Mouse (Mus musculus): Measurements from ENCODE around the gene Trim45. TPM values are rescaled to one million over a fixed set of nuclear protein-coding genes. Genes with fewer than 3 reads are reported as not detected.

The Trim45 gene
- polyA plus RNA-seq, 1 experiment = 0.02 TPM

- Histone ChIP-seq H3K36me3 (ENCODE audit: control insufficient read depth) (peaks cover 99% of the 10 kb centered on the region), H3K4me3 (replicated peaks) (no peak overlapping the region), H3K27me3 (ENCODE audit: control insufficient read depth) (no peaks in the 10 kb centered on the region), H3K9me3 (ENCODE audit: control insufficient read depth, low read length) (no peaks in the 10 kb centered on the region), H3K4me1 (ENCODE audit: control insufficient read depth) (no peaks in the 10 kb centered on the region)
- TF ChIP-seq GATA1 (IDR thresholded peaks at IDR 0.05; ENCODE audit: low read length) = no peak
These were observed 25.3 kb downstream of the Trim45 start for GRCm38 (mm10) chr3:100947286-100947685.

GRCm38 (mm10) chr3:100951531-100951930 lies 29.5 kb downstream of the Trim45 start:
- no peaks in the 10 kb centered on the region for H3K9me3 ChIP-seq (ENCODE audit: control insufficient read depth, low read length)
- H3K36me3 ChIP-seq (ENCODE audit: control insufficient read depth) = peaks cover 97% of the 10 kb centered on the region
- no peaks in the 10 kb centered on the region for H3K27me3 ChIP-seq (ENCODE audit: control insufficient read depth)
- no peak for TF ChIP-seq TAL1 (IDR thresholded peaks at IDR 0.05; ENCODE audit: low read length)
- no peak for TF ChIP-seq GATA1 (IDR thresholded peaks at IDR 0.05; ENCODE audit: low read length)
- no peak overlapping the region for H3K4me3 ChIP-seq (replicated peaks)
- H3K4me1 ChIP-seq (ENCODE audit: control insufficient read depth) = no peaks in the 10 kb centered on the region

- H3K4me3 ChIP-seq (replicated peaks) = no peak overlapping the region
- peaks cover 98% of the 10 kb centered on the region for H3K36me3 ChIP-seq (ENCODE audit: control insufficient read depth)
- H3K9me3 ChIP-seq (ENCODE audit: control insufficient read depth, low read length) = no peaks in the 10 kb centered on the region
- H3K4me1 ChIP-seq (ENCODE audit: control insufficient read depth) = no peaks in the 10 kb centered on the region
- no peaks in the 10 kb centered on the region for H3K27me3 ChIP-seq (ENCODE audit: control insufficient read depth)
- TF ChIP-seq TAL1 (IDR thresholded peaks at IDR 0.05; ENCODE audit: low read length) (no peak), GATA1 (IDR thresholded peaks at IDR 0.05; ENCODE audit: low read length) (no peak)
These were observed 32.6 kb downstream of the Trim45 start for GRCm38 (mm10) chr3:100954616-100955015.

- Histone ChIP-seq H3K4me1 (ENCODE audit: control insufficient read depth) (peaks cover 23% of the 10 kb centered on the region), H3K36me3 (ENCODE audit: control insufficient read depth) (peaks cover 99% of the 10 kb centered on the region), H3K27me3 (ENCODE audit: control insufficient read depth) (no peaks in the 10 kb centered on the region), H3K4me3 (replicated peaks) (no peak overlapping the region), H3K9me3 (ENCODE audit: control insufficient read depth, low read length) (no peaks in the 10 kb centered on the region)
- no peak for TF ChIP-seq GATA1 (IDR thresholded peaks at IDR 0.05; ENCODE audit: low read length)
- no peak for TF ChIP-seq TAL1 (IDR thresholded peaks at IDR 0.05; ENCODE audit: low read length)
These were observed 39.0 kb downstream of the Trim45 start for GRCm38 (mm10) chr3:100961007-100961406.

GRCm38 (mm10) chr3:100961501-100961900 lies 39.5 kb downstream of the Trim45 start:
- Histone ChIP-seq H3K36me3 (ENCODE audit: control insufficient read depth) (peaks cover 99% of the 10 kb centered on the region), H3K4me3 (replicated peaks) (no peak overlapping the region), H3K27me3 (ENCODE audit: control insufficient read depth) (no peaks in the 10 kb centered on the region), H3K9me3 (ENCODE audit: control insufficient read depth, low read length) (no peaks in the 10 kb centered on the region), H3K4me1 (ENCODE audit: control insufficient read depth) (peaks cover 23% of the 10 kb centered on the region)
- TF ChIP-seq GATA1 (IDR thresholded peaks at IDR 0.05; ENCODE audit: low read length) (no peak), TAL1 (IDR thresholded peaks at IDR 0.05; ENCODE audit: low read length) (no peak)

GRCm38 (mm10) chr3:100963849-100964542 lies 42.0 kb downstream of the Trim45 start:
- TF ChIP-seq GATA1 (IDR thresholded peaks at IDR 0.05; ENCODE audit: low read length) (no peak), TAL1 (IDR thresholded peaks at IDR 0.05; ENCODE audit: low read length) (no peak)
- Histone ChIP-seq H3K4me3 (replicated peaks) (no peak overlapping the region), H3K9me3 (ENCODE audit: control insufficient read depth, low read length) (no peaks in the 10 kb centered on the region), H3K4me1 (ENCODE audit: control insufficient read depth) (peaks cover 27% of the 10 kb centered on the region), H3K36me3 (ENCODE audit: control insufficient read depth) (peaks cover 87% of the 10 kb centered on the region), H3K27me3 (ENCODE audit: control insufficient read depth) (no peaks in the 10 kb centered on the region)

GRCm38 (mm10) chr3:100969176-100969917 lies 47.3 kb downstream of the Trim45 start, which contains the start of gene Ttf2:
TSS of gene Ttf2 (minus strand) at chr3:100969663.
- Histone ChIP-seq H3K9me3 (ENCODE audit: control insufficient read depth, low read length) (no peaks in the 10 kb centered on the region), H3K27me3 (ENCODE audit: control insufficient read depth) (no peaks in the 10 kb centered on the region), H3K4me3 (replicated peaks) (peak within 1 kb of the TSS; percentile 97), H3K36me3 (ENCODE audit: control insufficient read depth) (peaks cover 34% of the 10 kb centered on the region), H3K4me1 (ENCODE audit: control insufficient read depth) (peaks cover 12% of the 10 kb centered on the region)
- no peak for TF ChIP-seq GATA1 (IDR thresholded peaks at IDR 0.05; ENCODE audit: low read length)
- no peak for TF ChIP-seq TAL1 (IDR thresholded peaks at IDR 0.05; ENCODE audit: low read length)

GRCm38 (mm10) chr3:100973906-100974305 lies 51.9 kb downstream of the Trim45 start:
- no peak overlapping the region for H3K4me3 ChIP-seq (replicated peaks)
- H3K27me3 ChIP-seq (ENCODE audit: control insufficient read depth) = peaks cover 1% of the 10 kb centered on the region; the same call in 1 of the 2 replicates
- peaks cover 9% of the 10 kb centered on the region for H3K4me1 ChIP-seq (ENCODE audit: control insufficient read depth)
- H3K9me3 ChIP-seq (ENCODE audit: control insufficient read depth, low read length) = no peaks in the 10 kb centered on the region
- no peak for TF ChIP-seq TAL1 (IDR thresholded peaks at IDR 0.05; ENCODE audit: low read length)
- no peak for TF ChIP-seq GATA1 (IDR thresholded peaks at IDR 0.05; ENCODE audit: low read length)
- H3K36me3 ChIP-seq (ENCODE audit: control insufficient read depth) = no peaks in the 10 kb centered on the region

GRCm38 (mm10) chr3:100979290-100979689 lies 57.3 kb downstream of the Trim45 start:
- Histone ChIP-seq H3K36me3 (ENCODE audit: control insufficient read depth) (no peaks in the 10 kb centered on the region), H3K4me1 (ENCODE audit: control insufficient read depth) (no peaks in the 10 kb centered on the region), H3K27me3 (ENCODE audit: control insufficient read depth) (peaks cover 12% of the 10 kb centered on the region), H3K9me3 (ENCODE audit: control insufficient read depth, low read length) (no peaks in the 10 kb centered on the region), H3K4me3 (replicated peaks) (no peak overlapping the region)
- TF ChIP-seq TAL1 (IDR thresholded peaks at IDR 0.05; ENCODE audit: low read length) = no peak
- TF ChIP-seq GATA1 (IDR thresholded peaks at IDR 0.05; ENCODE audit: low read length) = no peak

Other genes starting within 250 kb of the Trim45 start
- gene Man1a2, start 236.7 kb upstream of the Trim45 start, polyA plus RNA-seq (2012) = 5.3 and 6.0 TPM in 2 replicates
- not detected in 2 replicates for gene Vtcn1, start 96.7 kb upstream of the Trim45 start, polyA plus RNA-seq (2012)
- 0.18 and 0.26 TPM in 2 replicates for gene Ttf2, start 47.5 kb downstream of the Trim45 start, polyA plus RNA-seq (2012)
- gene Cd101, start 107.4 kb downstream of the Trim45 start, polyA plus RNA-seq (2012) = not detected in 2 replicates
- gene Ptgfrn, start 188.1 kb downstream of the Trim45 start, polyA plus RNA-seq (2012) = not detected in 2 replicates